Mouse (Mus musculus): Measurements from ENCODE around the gene Kcng4. TPM values are rescaled to one million over a fixed set of nuclear protein-coding genes. Genes with fewer than 3 reads are reported as not detected.

The Kcng4 gene
- polyA plus RNA-seq, 1 experiment from 2014 or later, result not detected

DNA sequence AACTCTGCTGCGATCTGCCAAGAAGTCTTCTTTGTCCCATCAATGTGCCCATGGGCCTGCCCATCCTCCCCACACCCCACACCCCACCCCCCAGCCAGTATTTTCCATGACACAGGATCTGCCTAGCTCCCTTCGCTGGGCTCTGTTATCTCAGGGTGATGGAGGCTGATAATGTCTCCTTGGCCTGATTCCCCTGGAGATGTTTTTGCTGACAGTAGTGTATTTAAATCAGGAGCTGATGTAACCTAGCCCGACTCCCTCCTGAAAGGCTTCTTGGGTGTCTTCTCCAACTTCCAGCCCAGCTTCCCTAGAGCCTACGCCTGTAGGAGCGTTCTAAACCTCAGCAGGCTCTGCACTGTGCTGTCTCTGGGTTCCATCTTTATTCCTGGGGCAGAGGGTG lies 16.6 kb downstream of the Kcng4 start:
- no peak overlapping the region for H3K4me3 ChIP-seq (ENCODE audit: low read depth, low read length)
- 71% methylated on average over 5 of the region's 5 CpGs for WGBS
- no peak overlapping the region for H3K27ac ChIP-seq (replicated peaks; ENCODE audit: low read depth, low read length)

DNA sequence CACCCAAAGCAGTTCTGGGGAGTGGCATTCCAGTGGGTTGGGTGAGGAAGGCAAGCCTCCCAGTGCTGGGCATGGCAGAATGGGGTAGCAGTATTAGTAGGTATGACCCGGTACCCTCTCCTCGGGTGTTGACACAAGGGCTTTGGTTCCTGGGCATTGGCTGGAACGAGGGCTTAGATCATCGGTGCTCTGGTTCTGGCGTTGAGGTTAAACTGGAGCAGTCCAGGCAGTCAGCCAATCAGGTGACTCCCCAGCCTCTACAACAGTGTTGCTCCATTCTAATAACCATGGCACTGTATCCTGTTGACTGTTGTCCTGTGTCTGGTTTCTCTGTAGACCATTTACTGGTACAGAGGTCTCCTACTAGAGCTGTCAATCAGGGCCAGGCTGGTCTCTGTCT lies 17.9 kb downstream of the Kcng4 start:
- no peak overlapping the region for H3K27ac ChIP-seq (replicated peaks; ENCODE audit: low read depth, low read length)
- no peaks in the 10 kb centered on the region for H3K27me3 ChIP-seq (ENCODE audit: control insufficient read depth, insufficient read depth, low read length)
- H3K4me1 ChIP-seq (ENCODE audit: control insufficient read depth, insufficient read depth, low read length), result no peaks in the 10 kb centered on the region
- H3K9ac ChIP-seq (ENCODE audit: low read length), result no peak overlapping the region
- no peak overlapping the region for H3K4me2 ChIP-seq (ENCODE audit: low read depth, severe bottlenecking)
- 87% methylated on average over 5 of the region's 5 CpGs for WGBS
- H3K9me3 ChIP-seq (ENCODE audit: control insufficient read depth, low read length), result no peaks in the 10 kb centered on the region
- no peak for ATAC-seq (ENCODE audit: insufficient number of reproducible peaks, low FRiP score, low TSS enrichment, low read depth)
- DNase-seq (ENCODE audit: low spot score), result no peak
- no peak overlapping the region for H3K4me3 ChIP-seq (ENCODE audit: low read depth, low read length)
- no peaks in the 10 kb centered on the region for H3K36me3 ChIP-seq (ENCODE audit: control insufficient read depth, insufficient read depth, low read length)

More for the DNA sequence above, 16.6 kb downstream of the Kcng4 start:
- Histone ChIP-seq H3K4me1 (ENCODE audit: control insufficient read depth, insufficient read depth, low read length) (no peaks in the 10 kb centered on the region), H3K36me3 (ENCODE audit: control insufficient read depth, insufficient read depth, low read length) (no peaks in the 10 kb centered on the region), H3K27me3 (ENCODE audit: control insufficient read depth, insufficient read depth, low read length) (no peaks in the 10 kb centered on the region), H3K4me2 (ENCODE audit: low read depth, severe bottlenecking) (no peak overlapping the region), H3K9me3 (ENCODE audit: control insufficient read depth, low read length) (no peaks in the 10 kb centered on the region), H3K9ac (ENCODE audit: low read length) (no peak overlapping the region)
- DNase-seq (ENCODE audit: low spot score) (no peak), ATAC-seq (ENCODE audit: insufficient number of reproducible peaks, low FRiP score, low TSS enrichment, low read depth) (no peak)

DNA sequence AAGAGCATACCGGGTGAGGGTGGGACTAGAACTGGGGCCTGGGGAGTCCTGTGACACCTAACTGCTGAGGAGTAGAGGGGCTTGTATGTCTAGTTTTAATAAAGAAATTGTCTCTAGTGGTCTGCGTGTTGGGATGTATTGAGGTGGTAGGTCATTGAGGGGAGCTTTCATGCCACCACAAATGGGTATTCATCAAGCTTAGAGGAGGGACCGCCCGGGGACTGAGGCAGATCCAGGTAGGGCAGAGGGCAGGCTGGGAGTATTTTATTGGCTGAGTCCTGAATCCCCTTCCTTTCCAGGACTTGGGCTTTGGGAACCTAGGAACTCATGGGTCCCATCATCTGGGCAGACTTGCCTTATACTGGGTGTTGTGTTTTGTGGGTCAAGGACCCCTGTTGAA lies 18.7 kb downstream of the Kcng4 start:
- Histone ChIP-seq H3K4me3 (ENCODE audit: low read depth, low read length) (no peak overlapping the region), H3K27me3 (ENCODE audit: control insufficient read depth, insufficient read depth, low read length) (no peaks in the 10 kb centered on the region), H3K36me3 (ENCODE audit: control insufficient read depth, insufficient read depth, low read length) (no peaks in the 10 kb centered on the region), H3K4me1 (ENCODE audit: control insufficient read depth, insufficient read depth, low read length) (no peaks in the 10 kb centered on the region), H3K9me3 (ENCODE audit: control insufficient read depth, low read length) (no peaks in the 10 kb centered on the region), H3K9ac (ENCODE audit: low read length) (no peak overlapping the region), H3K4me2 (ENCODE audit: low read depth, severe bottlenecking) (no peak overlapping the region), H3K27ac (replicated peaks; ENCODE audit: low read depth, low read length) (no peak overlapping the region)
- DNase-seq (ENCODE audit: low spot score) (no peak), ATAC-seq (ENCODE audit: insufficient number of reproducible peaks, low FRiP score, low TSS enrichment, low read depth) (no peak)
- 86% methylated on average over 4 of the region's 4 CpGs for WGBS

DNA sequence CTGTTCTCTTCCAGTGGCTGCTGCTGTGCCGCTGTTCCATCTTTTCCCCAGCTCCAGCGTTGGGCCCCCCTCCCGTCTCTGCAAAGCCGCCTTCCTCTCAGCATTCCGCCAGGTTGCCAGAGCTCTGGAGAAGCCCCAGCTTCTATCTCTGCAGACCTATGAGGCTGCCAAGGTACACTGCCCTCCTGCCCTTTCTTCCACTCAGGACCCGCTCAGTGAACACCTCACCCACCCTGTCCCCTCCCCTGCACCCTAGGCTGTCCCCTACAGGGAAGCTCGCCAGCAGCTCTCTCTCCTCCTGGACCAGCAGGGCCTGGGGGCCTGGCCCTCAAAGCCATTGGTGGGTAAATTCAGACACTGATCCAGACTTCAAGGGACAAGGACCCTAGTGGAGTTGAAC lies 19.1 kb downstream of the Kcng4 start:
- Histone ChIP-seq H3K9me3 (ENCODE audit: control insufficient read depth, low read length) (no peaks in the 10 kb centered on the region), H3K4me1 (ENCODE audit: control insufficient read depth, insufficient read depth, low read length) (no peaks in the 10 kb centered on the region), H3K36me3 (ENCODE audit: control insufficient read depth, insufficient read depth, low read length) (no peaks in the 10 kb centered on the region), H3K4me3 (ENCODE audit: low read depth, low read length) (no peak overlapping the region), H3K27ac (replicated peaks; ENCODE audit: low read depth, low read length) (no peak overlapping the region), H3K9ac (ENCODE audit: low read length) (no peak overlapping the region), H3K4me2 (ENCODE audit: low read depth, severe bottlenecking) (no peak overlapping the region), H3K27me3 (ENCODE audit: control insufficient read depth, insufficient read depth, low read length) (no peaks in the 10 kb centered on the region)
- ATAC-seq (ENCODE audit: insufficient number of reproducible peaks, low FRiP score, low TSS enrichment, low read depth), result no peak
- no peak for DNase-seq (ENCODE audit: low spot score)
- WGBS, result 82% methylated on average over 7 of the region's 7 CpGs

DNA sequence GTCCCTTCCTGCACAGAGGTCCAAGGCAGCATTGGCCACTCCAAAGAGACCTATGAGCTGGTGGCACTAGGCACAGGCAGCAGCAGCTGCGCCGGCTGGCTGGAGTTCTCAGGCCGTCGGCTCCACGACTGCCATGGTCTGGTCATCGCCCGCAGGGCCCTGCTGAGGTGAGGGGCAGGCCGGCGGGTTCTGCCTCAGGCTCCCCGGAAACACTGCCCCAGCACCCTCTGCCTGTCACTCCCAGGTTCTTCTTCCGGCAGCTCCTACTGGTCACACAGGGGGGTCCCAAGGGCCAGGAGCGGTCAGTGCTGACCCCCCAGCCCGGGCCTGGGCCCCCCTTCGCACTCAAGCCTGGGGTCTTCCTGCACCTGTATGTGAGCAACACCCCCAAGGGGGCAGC lies 20.4 kb downstream of the Kcng4 start:
- Histone ChIP-seq H3K27me3 (ENCODE audit: control insufficient read depth, insufficient read depth, low read length) (no peaks in the 10 kb centered on the region), H3K9ac (ENCODE audit: low read length) (no peak overlapping the region), H3K4me3 (ENCODE audit: low read depth, low read length) (no peak overlapping the region), H3K27ac (replicated peaks; ENCODE audit: low read depth, low read length) (no peak overlapping the region), H3K36me3 (ENCODE audit: control insufficient read depth, insufficient read depth, low read length) (no peaks in the 10 kb centered on the region), H3K4me2 (ENCODE audit: low read depth, severe bottlenecking) (no peak overlapping the region), H3K9me3 (ENCODE audit: control insufficient read depth, low read length) (no peaks in the 10 kb centered on the region), H3K4me1 (ENCODE audit: control insufficient read depth, insufficient read depth, low read length) (no peaks in the 10 kb centered on the region)
- WGBS, result 76% methylated on average over 14 of the region's 14 CpGs
- ATAC-seq (ENCODE audit: insufficient number of reproducible peaks, low FRiP score, low TSS enrichment, low read depth) (no peak), DNase-seq (ENCODE audit: low spot score) (no peak)

DNA sequence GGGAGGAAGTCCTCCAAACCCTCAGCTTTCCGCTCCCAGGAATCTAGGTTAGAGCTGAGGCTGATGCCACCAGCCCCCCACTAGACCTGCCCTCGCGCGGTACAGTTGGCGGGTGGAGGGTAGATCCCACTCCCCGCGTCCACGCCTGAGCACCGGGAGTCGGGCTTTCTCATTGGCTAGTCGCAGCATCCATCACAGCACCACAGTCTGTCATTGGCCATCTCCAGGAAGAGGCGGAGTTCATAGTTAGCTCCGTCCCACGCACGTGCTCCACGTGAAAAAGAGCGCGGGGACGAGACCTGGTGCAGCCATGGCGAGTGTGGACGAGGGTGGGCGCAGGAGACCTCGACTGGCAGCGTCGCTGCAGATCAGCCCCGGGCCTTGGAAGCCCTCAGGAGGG lies 23.0 kb downstream of the Kcng4 start, which contains the start of gene Adad2:
Gene Adad2, plus strand, starts transcription at position 277 of the 400 bp plus-strand sequence.
- no peaks in the 10 kb centered on the region; the same call in 1 of the 2 replicates for H3K9me3 ChIP-seq (ENCODE audit: control insufficient read depth, low read length)
- no peak within 1 kb of the TSS for H3K9ac ChIP-seq (ENCODE audit: low read length)
- 78% methylated on average over 26 of the region's 26 CpGs for WGBS
- no peaks in the 10 kb centered on the region for H3K36me3 ChIP-seq (ENCODE audit: control insufficient read depth, insufficient read depth, low read length)
- no peak for DNase-seq (ENCODE audit: low spot score)
- no peak for ATAC-seq (ENCODE audit: insufficient number of reproducible peaks, low FRiP score, low TSS enrichment, low read depth)
- H3K4me3 ChIP-seq (ENCODE audit: low read depth, low read length), result no peak within 1 kb of the TSS
- H3K27me3 ChIP-seq (ENCODE audit: control insufficient read depth, insufficient read depth, low read length), result no peaks in the 10 kb centered on the region
- H3K4me2 ChIP-seq (ENCODE audit: low read depth, severe bottlenecking), result no peak within 1 kb of the TSS
- no peak within 1 kb of the TSS for H3K27ac ChIP-seq (replicated peaks; ENCODE audit: low read depth, low read length)
- H3K4me1 ChIP-seq (ENCODE audit: control insufficient read depth, insufficient read depth, low read length), result no peaks in the 10 kb centered on the region

DNA sequence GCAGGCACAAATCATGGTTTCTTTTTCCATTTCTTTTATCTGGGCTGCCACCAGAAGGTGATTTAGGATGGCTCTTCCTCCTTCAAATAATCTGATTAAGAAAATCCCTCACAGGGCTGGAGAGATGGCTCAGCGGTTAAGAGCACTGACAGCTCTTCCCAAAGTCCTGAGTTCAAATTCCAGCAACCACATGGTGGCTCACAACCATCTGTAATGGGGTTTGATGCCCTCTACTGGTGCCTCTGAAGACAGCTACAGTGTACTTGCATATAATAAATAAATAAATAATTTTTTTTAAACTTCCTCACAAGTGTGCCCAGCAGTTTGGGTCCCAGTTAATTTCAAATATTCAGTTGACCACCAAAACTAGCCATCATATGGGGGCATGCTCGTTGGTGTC lies 29.3 kb downstream of the Kcng4 start:
- Histone ChIP-seq H3K4me2 (ENCODE audit: low read depth, severe bottlenecking) (no peak overlapping the region), H3K9me3 (ENCODE audit: control insufficient read depth, low read length) (no peaks in the 10 kb centered on the region; the same call in 1 of the 2 replicates), H3K36me3 (ENCODE audit: control insufficient read depth, insufficient read depth, low read length) (peaks cover 8% of the 10 kb centered on the region), H3K27me3 (ENCODE audit: control insufficient read depth, insufficient read depth, low read length) (no peaks in the 10 kb centered on the region), H3K4me3 (ENCODE audit: low read depth, low read length) (no peak overlapping the region), H3K27ac (replicated peaks; ENCODE audit: low read depth, low read length) (no peak overlapping the region), H3K9ac (ENCODE audit: low read length) (no peak overlapping the region), H3K4me1 (ENCODE audit: control insufficient read depth, insufficient read depth, low read length) (peaks cover 7% of the 10 kb centered on the region)
- DNase-seq (ENCODE audit: low spot score) (no peak), ATAC-seq (ENCODE audit: insufficient number of reproducible peaks, low FRiP score, low TSS enrichment, low read depth) (no peak)
- WGBS, result 81% methylated on average over 2 of the region's 2 CpGs

DNA sequence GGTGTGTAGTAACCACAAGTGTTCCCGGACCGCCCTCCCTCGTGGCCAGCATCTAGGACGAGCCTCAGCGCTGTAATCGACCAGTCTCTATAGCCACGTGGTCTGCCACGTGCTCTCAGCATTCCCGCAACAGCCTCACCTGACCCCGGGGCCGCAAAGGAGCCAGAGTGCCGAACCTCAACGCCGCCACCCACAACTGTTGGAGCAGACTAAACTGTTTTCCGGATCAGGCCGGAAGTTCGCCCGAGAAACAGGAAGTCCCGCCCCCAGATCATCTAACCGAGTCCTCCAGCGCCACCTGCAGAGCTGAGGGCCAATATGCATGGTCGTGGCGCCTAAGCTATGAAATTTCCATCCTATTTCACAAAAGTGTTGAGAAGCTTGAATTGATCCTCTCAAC lies 30.5 kb downstream of the Kcng4 start, which contains the start of gene Taf1c:
Gene Taf1c, minus strand, starts transcription at position 227 of the 400 bp plus-strand sequence.
- ATAC-seq (ENCODE audit: insufficient number of reproducible peaks, low FRiP score, low TSS enrichment, low read depth) (peak; percentile 78; the same call in 1 of the 2 replicates), DNase-seq (ENCODE audit: low spot score) (peak; percentile 96)
- H3K27me3 ChIP-seq (ENCODE audit: control insufficient read depth, insufficient read depth, low read length), result no peaks in the 10 kb centered on the region
- H3K9me3 ChIP-seq (ENCODE audit: control insufficient read depth, low read length), result no peaks in the 10 kb centered on the region; the same call in 1 of the 2 replicates
- WGBS, result under 1% methylated on average over 23 of the region's 23 CpGs
- H3K4me3 ChIP-seq (ENCODE audit: low read depth, low read length), result peak within 1 kb of the TSS; percentile 78
- no peak within 1 kb of the TSS for H3K27ac ChIP-seq (replicated peaks; ENCODE audit: low read depth, low read length)
- H3K4me1 ChIP-seq (ENCODE audit: control insufficient read depth, insufficient read depth, low read length), result peaks cover 7% of the 10 kb centered on the region
- H3K9ac ChIP-seq (ENCODE audit: low read length), result peak within 1 kb of the TSS; percentile 83
- H3K4me2 ChIP-seq (ENCODE audit: low read depth, severe bottlenecking), result peak within 1 kb of the TSS; percentile 89
- H3K36me3 ChIP-seq (ENCODE audit: control insufficient read depth, insufficient read depth, low read length), result peaks cover 15% of the 10 kb centered on the region

DNA sequence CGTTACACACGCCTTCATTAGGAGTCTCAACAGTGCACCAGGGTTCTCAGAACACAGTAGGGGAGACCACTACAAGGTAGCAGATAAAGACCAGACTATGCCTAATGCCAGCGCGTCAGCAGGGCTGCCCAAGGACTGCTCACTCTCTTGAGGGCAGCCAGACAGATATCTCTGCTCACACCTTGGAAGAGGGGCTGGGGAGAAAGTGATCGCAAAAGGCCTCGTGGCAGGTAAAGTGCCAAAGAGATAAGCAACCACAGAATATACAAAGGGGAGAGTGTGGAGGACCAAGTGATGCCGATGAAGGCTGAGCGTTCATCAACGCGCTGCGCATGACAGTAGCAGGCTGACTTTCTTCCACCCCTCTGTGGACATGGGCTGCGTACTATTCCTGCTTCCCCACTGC lies 31.1 kb downstream of the Kcng4 start:
- peaks cover 7% of the 10 kb centered on the region for H3K4me1 ChIP-seq (ENCODE audit: control insufficient read depth, insufficient read depth, low read length)
- WGBS, result 38% methylated on average over 12 of the region's 12 CpGs
- H3K9me3 ChIP-seq (ENCODE audit: control insufficient read depth, low read length), result no peaks in the 10 kb centered on the region; the same call in 1 of the 2 replicates
- H3K4me3 ChIP-seq (ENCODE audit: low read depth, low read length), result peak overlapping the region; percentile 78
- peak overlapping the region; percentile 83 for H3K9ac ChIP-seq (ENCODE audit: low read length)
- H3K36me3 ChIP-seq (ENCODE audit: control insufficient read depth, insufficient read depth, low read length), result peaks cover 15% of the 10 kb centered on the region
- no peak for ATAC-seq (ENCODE audit: insufficient number of reproducible peaks, low FRiP score, low TSS enrichment, low read depth)
- peak overlapping the region; percentile 89 for H3K4me2 ChIP-seq (ENCODE audit: low read depth, severe bottlenecking)
- no peak overlapping the region for H3K27ac ChIP-seq (replicated peaks; ENCODE audit: low read depth, low read length)
- no peak for DNase-seq (ENCODE audit: low spot score)
- H3K27me3 ChIP-seq (ENCODE audit: control insufficient read depth, insufficient read depth, low read length), result no peaks in the 10 kb centered on the region
